Mouse (Mus musculus) left cerebral cortex, adult 11 months (tissue): ENCODE data around the gene Ckb.
A peak's percentile ranks its signal among the peaks of the same experiment; 100 is the strongest.
"Not testable (repeated sequence)": the region's sequence is repeated elsewhere in the genome, so short reads cannot be mapped to it uniquely, and the experiment has no call there.

ENCODE experiments used
- DNase-seq: peaks from one replicate; pipeline ENCODE4 v3.0.0; 2022; ENCODE audit warnings: low spot score

The Ckb gene

GRCm38 (mm10) chr12:111672176-111672575, at the start of gene Ckb:
Gene Ckb (minus strand): TSS chr12:111672338.
- DNase-seq: peak; percentile 90

GRCm38 (mm10) chr12:111720222-111720621, 48.1 kb upstream of the Ckb start:
- DNase-seq: no peak

GRCm38 (mm10) chr12:111718656-111719055, 46.5 kb upstream of the Ckb start:
- DNase-seq: no peak

- no peak for DNase-seq
Observed at GRCm38 (mm10) chr12:111716505-111716904, 44.4 kb upstream of the Ckb start.

GRCm38 (mm10) chr12:111713880-111714279, 41.7 kb upstream of the Ckb start:
- DNase-seq: not testable (repeated sequence)

GRCm38 (mm10) chr12:111713004-111713651, 41.0 kb upstream of the Ckb start, which contains the start of the genes Bag5 and Apopt1:
Gene Bag5 (minus strand): TSS chr12:111713257.
Gene Apopt1 (plus strand): TSS chr12:111713261.
- peak; percentile 83 for DNase-seq

- no peak for DNase-seq
Observed at GRCm38 (mm10) chr12:111712476-111712875, 40.3 kb upstream of the Ckb start.

GRCm38 (mm10) chr12:111710091-111710490, 38.0 kb upstream of the Ckb start:
- no peak for DNase-seq

GRCm38 (mm10) chr12:111708181-111708580, 36.0 kb upstream of the Ckb start:
- no peak for DNase-seq

GRCm38 (mm10) chr12:111705186-111705973, 33.2 kb upstream of the Ckb start:
- no peak for DNase-seq

GRCm38 (mm10) chr12:111704609-111705008, 32.5 kb upstream of the Ckb start:
- no peak for DNase-seq

GRCm38 (mm10) chr12:111703301-111703700, 31.2 kb upstream of the Ckb start:
- no peak for DNase-seq

- DNase-seq: no peak
Observed at GRCm38 (mm10) chr12:111700920-111701458, 28.9 kb upstream of the Ckb start.

- no peak for DNase-seq
Observed at GRCm38 (mm10) chr12:111699542-111699941, 27.4 kb upstream of the Ckb start.

- no peak for DNase-seq
Observed at GRCm38 (mm10) chr12:111698346-111698913, 26.3 kb upstream of the Ckb start.

GRCm38 (mm10) chr12:111697708-111698107, 25.6 kb upstream of the Ckb start:
- no peak for DNase-seq

- DNase-seq: no peak
Observed at GRCm38 (mm10) chr12:111696239-111696638, 24.1 kb upstream of the Ckb start.

- DNase-seq: no peak
Observed at GRCm38 (mm10) chr12:111694880-111695804, 23.0 kb upstream of the Ckb start.

GRCm38 (mm10) chr12:111694271-111694781, 22.2 kb upstream of the Ckb start:
- DNase-seq: no peak

GRCm38 (mm10) chr12:111693341-111694270, 21.5 kb upstream of the Ckb start:
- DNase-seq: peak; percentile 82
